Mouse (Mus musculus): ENCODE results near the gene Wdr6. TPM values are rescaled to one million over a fixed set of nuclear protein-coding genes. Genes with fewer than 3 reads are reported as not detected.
"Not testable (repeated sequence)": the region's sequence is repeated elsewhere in the genome, so short reads cannot be mapped to it uniquely, and the experiment has no call there.

Wdr6 gene
- 10 to 100 TPM; 12.9 to 18.1 (median 17.0) TPM for total RNA-seq (2022)

- peak; percentile 85 for DNase-seq (ENCODE audit: low spot score)
These were observed at the start of gene Wdr6 for GRCm38 (mm10) chr9:108578545-108579343. Gene Wdr6 (minus strand): TSS chr9:108578739.

GRCm38 (mm10) chr9:108628141-108628540 is 49.6 kb upstream of the Wdr6 start:
- no peak for DNase-seq (ENCODE audit: low spot score)

- peak; percentile 34 for DNase-seq (ENCODE audit: low spot score)
These were observed 48.0 kb upstream of the Wdr6 start for GRCm38 (mm10) chr9:108626498-108626897.

GRCm38 (mm10) chr9:108617301-108617700 is 38.8 kb upstream of the Wdr6 start:
- DNase-seq (ENCODE audit: low spot score) = no peak

GRCm38 (mm10) chr9:108611488-108611887 is 32.9 kb upstream of the Wdr6 start:
- no peak for DNase-seq (ENCODE audit: low spot score)

GRCm38 (mm10) chr9:108608889-108609288 is 30.4 kb upstream of the Wdr6 start:
- no peak for DNase-seq (ENCODE audit: low spot score)

- DNase-seq (ENCODE audit: low spot score) = not testable (repeated sequence)
These were observed 29.4 kb upstream of the Wdr6 start for GRCm38 (mm10) chr9:108607929-108608328.

GRCm38 (mm10) chr9:108601986-108602385 is 23.4 kb upstream of the Wdr6 start:
- DNase-seq (ENCODE audit: low spot score) = no peak

- DNase-seq (ENCODE audit: low spot score) = no peak
These were observed 21.5 kb upstream of the Wdr6 start for GRCm38 (mm10) chr9:108600011-108600410.

- DNase-seq (ENCODE audit: low spot score) = no peak
These were observed 20.6 kb upstream of the Wdr6 start for GRCm38 (mm10) chr9:108599021-108599566.

- DNase-seq (ENCODE audit: low spot score) = peak; percentile 43
These were observed 18.6 kb upstream of the Wdr6 start, which contains the start of gene P4htm for GRCm38 (mm10) chr9:108596998-108597764. Gene P4htm (minus strand): TSS chr9:108597667.

GRCm38 (mm10) chr9:108594354-108594753 is 15.8 kb upstream of the Wdr6 start:
- DNase-seq (ENCODE audit: low spot score) = no peak

- DNase-seq (ENCODE audit: low spot score) = no peak
These were observed 12.9 kb upstream of the Wdr6 start for GRCm38 (mm10) chr9:108591462-108591861.

GRCm38 (mm10) chr9:108589229-108589628 is 10.7 kb upstream of the Wdr6 start:
- DNase-seq (ENCODE audit: low spot score) = no peak

GRCm38 (mm10) chr9:108587571-108588180 is 9.1 kb upstream of the Wdr6 start:
- DNase-seq (ENCODE audit: low spot score) = peak; percentile 67

GRCm38 (mm10) chr9:108579344-108579690 is 778 bp upstream of the Wdr6 start:
- DNase-seq (ENCODE audit: low spot score) = no peak

- peak; percentile 26 for DNase-seq (ENCODE audit: low spot score)
These were observed 500 bp downstream of the Wdr6 start for GRCm38 (mm10) chr9:108577934-108578544.

- no peak for DNase-seq (ENCODE audit: low spot score)
These were observed 1.5 kb downstream of the Wdr6 start for GRCm38 (mm10) chr9:108577025-108577424.

- no peak for DNase-seq (ENCODE audit: low spot score)
These were observed 2.9 kb downstream of the Wdr6 start for GRCm38 (mm10) chr9:108575321-108576297.

- no peak for DNase-seq (ENCODE audit: low spot score)
These were observed 3.6 kb downstream of the Wdr6 start for GRCm38 (mm10) chr9:108574921-108575320.

All from heart, adult 8-10 months (tissue).